Mouse (Mus musculus) lung, adult 2 months (tissue): ENCODE results near the gene Scaf8.

ENCODE experiments used
- CTCF ChIP-seq: fragments of 200-500 bp; IDR thresholded peaks from 2 replicates; pipeline ENCODE4 v1.5.1; 2011; ENCODE audit warnings: mild to moderate bottlenecking, low read length, control low read depth; ENCODE audit not compliant: insufficient read depth
- POLR2A ChIP-seq: fragments of 200-500 bp; IDR thresholded peaks from 2 replicates; pipeline ENCODE4 v1.6.1; 2011; ENCODE audit warnings: low read depth, mild to moderate bottlenecking, control low read depth, low read length, borderline replicate concordance; ENCODE audit errors: extremely low read depth

DNA sequence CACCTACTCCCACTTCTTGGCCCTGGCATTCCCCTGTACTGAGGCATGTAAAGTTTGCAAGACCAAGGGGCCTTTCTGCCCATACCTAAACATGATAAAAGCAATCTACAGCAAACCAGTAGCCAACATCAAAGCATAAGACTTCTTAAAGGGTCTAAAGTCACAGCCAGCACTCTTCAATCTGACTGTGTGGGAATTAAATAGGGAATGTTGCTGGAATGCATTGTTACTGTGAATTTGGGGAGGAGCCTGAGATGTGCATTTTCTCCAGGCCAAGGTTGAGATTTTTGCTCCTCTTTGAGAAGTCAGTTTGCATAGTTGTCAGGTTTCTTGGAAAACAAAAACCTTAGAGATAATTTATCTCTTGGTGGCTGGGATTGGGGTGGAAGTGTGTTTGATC lies 36.4 kb downstream of the Scaf8 start:
- TF ChIP-seq CTCF = no peak
- no peak for TF ChIP-seq POLR2A
